Mouse (Mus musculus) forebrain, embryonic 11.5 days (tissue): ENCODE measurements around the gene Dpm3. TPM values are rescaled to one million over a fixed set of nuclear protein-coding genes. Genes with fewer than 3 reads are reported as not detected.

ENCODE experiments used
- ATAC-seq: fragments of 200-750 bp; cut with Nextera tagmentation; replicated peaks from 2 replicates; pipeline ENCODE4 v1.8.0; 2017; ENCODE audit warnings: moderate TSS enrichment; ENCODE audit not compliant: low FRiP score
- DNase-seq: peaks from one replicate; pipeline ENCODE4 v3.0.0-alpha.2; 2017; ENCODE audit warnings: low spot score
- H3K27ac ChIP-seq: fragments of 300-500 bp; sonication (generic); 2 replicates; pipeline ENCODE4 v1.5.1; 2014; ENCODE audit warnings: low read depth, low read length
- H3K27me3 ChIP-seq: fragments of 300-500 bp; sonication (generic); 2 replicates; pipeline ENCODE4 v1.6.1; 2014; ENCODE audit warnings: mild to moderate bottlenecking, low read length, mixed read lengths; ENCODE audit not compliant: control insufficient read depth, insufficient read depth
- H3K36me3 ChIP-seq: fragments of 300-500 bp; sonication (generic); 2 replicates; pipeline ENCODE4 v1.6.1; 2014; ENCODE audit warnings: mild to moderate bottlenecking, low read length, moderate library complexity, mixed read lengths; ENCODE audit not compliant: control insufficient read depth, insufficient read depth
- H3K4me1 ChIP-seq: fragments of 300-500 bp; sonication (generic); replicated peaks from 2 replicates; pipeline ENCODE4 v1.6.1; 2014; ENCODE audit warnings: low read length, mixed read lengths; ENCODE audit not compliant: control insufficient read depth, insufficient read depth
- H3K4me2 ChIP-seq: fragments of 300-500 bp; sonication (generic); 2 replicates; pipeline ENCODE4 v1.6.1; 2014; ENCODE audit warnings: low read depth, mild to moderate bottlenecking, low read length, moderate library complexity, mixed read lengths; ENCODE audit not compliant: severe bottlenecking
- H3K4me3 ChIP-seq: fragments of 300-500 bp; sonication (generic); 2 replicates; pipeline ENCODE4 v1.5.1; 2014; ENCODE audit warnings: low read depth, low read length
- H3K9ac ChIP-seq: fragments of 300-500 bp; sonication (generic); 2 replicates; pipeline ENCODE4 v1.6.1; 2014; ENCODE audit warnings: low read length
- H3K9me3 ChIP-seq: fragments of 300-500 bp; sonication (generic); 2 replicates; pipeline ENCODE4 v1.6.1; 2016; ENCODE audit warnings: low read length, mixed read lengths; ENCODE audit not compliant: control insufficient read depth
- WGBS: fragments of 180-500 bp; shearing (Covaris S2); extraction: QIAGEN DNeasy Blood & Tissue Kit; methylation state at CpG from one replicate; pipeline ENCODE4 v1.1.7; 2014; 5-methylcytosine and 5-hydroxymethylcytosine counted together
- polyA plus RNA-seq: library from polyadenylated mRNA; unstranded; fragments of >200 nt; fragmentation: Nextera tagmentation; extraction: Ambion mirVana; gene quantifications from 2 replicates; pipeline ENCODE4 v1.2.1, GENCODE M21; 2014

Dpm3 gene
- polyA plus RNA-seq, 1 experiment from 2014 or later = 79.0 TPM

DNA sequence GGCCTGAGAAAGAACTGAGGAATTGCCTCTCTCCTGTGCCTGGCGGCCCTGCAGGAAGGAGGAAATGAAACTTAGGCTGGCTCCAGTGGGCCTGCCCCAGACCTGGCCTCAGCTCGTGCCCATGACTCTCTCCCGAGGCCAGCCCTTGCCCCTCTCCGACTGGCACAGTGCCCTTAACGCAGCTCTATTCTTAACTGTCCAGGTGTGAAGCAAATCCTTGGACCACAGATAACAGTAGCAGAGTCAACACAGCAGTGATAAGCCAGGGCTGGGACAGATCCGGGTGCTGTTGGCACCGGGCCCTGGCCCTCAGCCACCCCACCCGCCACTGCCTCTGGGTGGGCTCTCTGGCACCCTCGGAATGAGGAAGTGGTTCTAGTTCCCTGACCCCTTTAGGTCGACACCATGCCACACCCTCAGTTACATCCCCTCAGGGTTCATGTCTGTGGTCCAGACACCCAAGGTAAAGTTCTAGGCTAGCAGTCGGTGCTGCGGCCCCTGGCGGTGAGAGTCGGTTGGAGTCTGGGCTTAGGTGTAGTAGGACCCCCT lies 25.5 kb upstream of the Dpm3 start:
- no peaks in the 10 kb centered on the region for H3K27me3 ChIP-seq
- no peaks in the 10 kb centered on the region for H3K9me3 ChIP-seq
- H3K4me2 ChIP-seq = no peak overlapping the region
- H3K27ac ChIP-seq = no peak overlapping the region
- no peak overlapping the region for H3K9ac ChIP-seq
- H3K4me3 ChIP-seq = no peak overlapping the region
- no peak for DNase-seq
- 87% methylated on average over 14 of the region's 14 CpGs for WGBS
- H3K4me1 ChIP-seq = peaks cover 2% of the 10 kb centered on the region; the same call in 1 of the 2 replicates
- no peak for ATAC-seq
- peaks cover 2% of the 10 kb centered on the region; the same call in 1 of the 2 replicates for H3K36me3 ChIP-seq

DNA sequence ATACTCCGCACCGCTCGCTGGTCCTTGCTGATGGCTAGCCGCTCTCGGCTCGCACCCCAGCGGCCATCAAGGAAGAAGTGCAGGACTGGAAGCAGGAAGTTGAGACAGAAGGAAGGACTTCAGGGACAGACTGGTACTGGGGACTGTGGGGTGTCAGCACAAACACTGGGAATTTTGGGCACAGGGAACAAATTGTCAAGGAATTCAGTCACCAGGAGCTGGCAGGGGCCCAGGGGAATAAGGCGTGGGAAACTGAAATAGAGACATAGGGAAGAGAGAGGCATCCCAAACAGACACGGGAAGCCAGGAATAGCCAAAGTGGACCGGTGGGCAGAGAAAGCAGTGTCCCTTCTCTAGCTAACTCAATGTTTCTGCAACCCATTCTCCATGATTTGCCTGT lies 22.6 kb upstream of the Dpm3 start:
- 95% methylated on average over 10 of the region's 10 CpGs for WGBS
- Histone ChIP-seq H3K9ac (no peak overlapping the region), H3K36me3 (peaks cover 2% of the 10 kb centered on the region; the same call in 1 of the 2 replicates)

DNA sequence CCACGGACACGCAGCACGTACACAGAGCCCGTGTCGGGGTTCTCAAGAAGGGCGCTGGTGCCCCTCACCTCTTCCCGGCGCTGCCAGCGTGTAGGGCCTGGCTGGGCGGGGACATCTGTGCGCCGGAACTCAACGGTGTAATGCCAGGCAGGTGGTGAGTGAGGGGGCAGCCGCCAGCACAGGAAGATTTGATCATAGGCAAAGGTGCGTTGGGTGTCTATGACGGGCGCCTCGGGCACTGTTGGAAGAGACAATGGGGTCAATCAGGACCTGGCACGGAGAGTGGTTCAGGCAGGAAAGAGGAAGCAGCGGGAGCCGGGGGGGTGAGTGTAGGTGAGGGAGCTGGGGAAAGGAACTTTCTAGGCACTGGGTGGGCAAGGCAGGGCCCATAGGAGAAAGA lies 21.5 kb upstream of the Dpm3 start:
- DNase-seq = no peak
- 95% methylated on average over 21 of the region's 21 CpGs for WGBS
- Histone ChIP-seq H3K9ac (no peak overlapping the region), H3K27ac (no peak overlapping the region), H3K4me2 (no peak overlapping the region), H3K36me3 (peaks cover 2% of the 10 kb centered on the region; the same call in 1 of the 2 replicates), H3K4me1 (no peaks in the 10 kb centered on the region), H3K27me3 (no peaks in the 10 kb centered on the region), H3K9me3 (no peaks in the 10 kb centered on the region), H3K4me3 (no peak overlapping the region)
- ATAC-seq = no peak

More for the DNA sequence above, 22.6 kb upstream of the Dpm3 start:
- Histone ChIP-seq H3K9me3 (no peaks in the 10 kb centered on the region), H3K4me1 (no peaks in the 10 kb centered on the region), H3K4me2 (no peak overlapping the region), H3K4me3 (no peak overlapping the region), H3K27me3 (no peaks in the 10 kb centered on the region), H3K27ac (no peak overlapping the region)
- DNase-seq (peak; percentile 49), ATAC-seq (no peak)

- DNase-seq (no peak), ATAC-seq (no peak)
- Histone ChIP-seq H3K27ac (no peak overlapping the region), H3K9ac (no peak overlapping the region), H3K4me3 (no peak overlapping the region), H3K4me1 (peaks cover 2% of the 10 kb centered on the region), H3K4me2 (no peak overlapping the region), H3K27me3 (no peaks in the 10 kb centered on the region), H3K36me3 (peaks cover 2% of the 10 kb centered on the region; the same call in 1 of the 2 replicates), H3K9me3 (no peaks in the 10 kb centered on the region)
- WGBS = 80% methylated on average over 12 of the region's 12 CpGs
These were observed 20.7 kb upstream of the Dpm3 start for GRCm38 (mm10) chr3:89238494-89238893.

GRCm38 (mm10) chr3:89242331-89242895 lies 16.7 kb upstream of the Dpm3 start:
- Histone ChIP-seq H3K9ac (no peak overlapping the region), H3K27ac (no peak overlapping the region)

DNA sequence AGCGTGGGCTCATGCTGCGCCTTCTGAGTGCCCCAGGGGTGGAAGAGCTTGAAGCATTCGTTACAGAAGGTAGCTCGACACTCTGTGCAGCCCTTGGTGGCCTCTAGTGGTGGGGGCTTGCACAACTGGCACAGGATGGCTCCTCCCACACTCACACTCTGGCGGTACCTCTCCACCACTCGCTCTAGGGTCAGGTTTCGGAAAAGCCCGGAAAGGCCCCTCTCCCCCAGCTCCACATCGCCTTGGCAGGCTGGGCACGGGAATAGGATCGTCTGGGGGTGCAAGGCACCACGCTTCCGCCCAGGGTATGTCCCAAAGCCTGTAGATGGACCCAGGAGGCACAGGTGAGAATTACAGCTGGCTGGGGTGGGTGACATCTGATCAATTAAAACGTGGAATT lies 15.5 kb upstream of the Dpm3 start:
- WGBS = 15% methylated on average over 14 of the region's 14 CpGs
- ATAC-seq = peak; percentile 29
- Histone ChIP-seq H3K27ac (0 out of 2 replicates have a peak overlapping the region, but pooled peaks have one; percentile 12), H3K4me1 (peaks cover 24% of the 10 kb centered on the region), H3K9ac (peak overlapping the region; percentile 39), H3K9me3 (no peaks in the 10 kb centered on the region), H3K4me3 (peak overlapping the region; percentile 78), H3K4me2 (peak overlapping the region; percentile 79), H3K36me3 (no peaks in the 10 kb centered on the region; the same call in 1 of the 2 replicates), H3K27me3 (no peaks in the 10 kb centered on the region)
- peak; percentile 77 for DNase-seq

More at GRCm38 (mm10) chr3:89242331-89242895, 16.7 kb upstream of the Dpm3 start:
- DNase-seq = no peak
- Histone ChIP-seq H3K36me3 (no peaks in the 10 kb centered on the region; the same call in 1 of the 2 replicates), H3K4me2 (no peak overlapping the region), H3K27me3 (no peaks in the 10 kb centered on the region), H3K9me3 (no peaks in the 10 kb centered on the region), H3K4me3 (no peak overlapping the region), H3K4me1 (peaks cover 24% of the 10 kb centered on the region)
- ATAC-seq = no peak
- 73% methylated on average over 9 of the region's 9 CpGs for WGBS

DNA sequence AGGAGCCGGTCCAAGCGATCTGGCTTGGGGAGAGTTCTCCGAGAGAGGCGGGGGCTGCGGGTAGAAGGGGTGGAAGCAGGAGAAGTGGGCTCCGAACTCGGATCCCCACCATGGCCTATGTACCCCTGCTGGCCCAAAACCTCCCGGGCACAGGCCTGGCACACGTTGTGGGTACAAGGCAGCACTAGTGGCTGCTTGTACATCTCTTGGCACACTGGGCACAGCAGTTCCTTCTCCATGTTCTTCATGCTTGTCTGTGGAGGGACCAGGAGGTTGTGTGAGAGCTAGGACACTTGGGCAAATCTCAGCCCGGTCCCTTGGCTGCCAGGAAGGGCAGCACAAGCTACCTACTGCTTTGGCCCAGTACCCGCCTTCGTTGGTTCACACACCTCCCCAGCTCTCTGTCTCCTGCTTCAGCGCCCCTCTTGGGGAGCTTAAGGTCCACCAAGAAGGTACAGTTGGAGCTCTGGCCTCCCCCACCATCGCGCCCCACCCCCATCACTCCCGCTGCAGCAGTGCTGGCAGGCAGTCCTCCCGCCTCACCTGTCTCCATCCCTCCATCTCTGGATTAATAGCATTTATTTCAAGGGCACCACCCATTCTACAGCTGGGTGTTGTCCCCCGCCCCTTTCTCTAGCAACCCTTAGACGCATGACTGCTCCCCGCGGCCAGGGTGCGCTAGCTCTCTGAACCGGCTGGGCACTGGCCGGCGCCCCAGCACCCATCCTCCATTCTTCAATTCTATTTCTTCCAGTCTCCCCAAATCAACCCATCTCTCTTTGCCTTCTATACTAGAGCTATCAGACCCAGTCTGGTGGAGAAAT lies 14.8 kb upstream of the Dpm3 start:
- no peak for DNase-seq
- H3K4me3 ChIP-seq = peak overlapping the region; percentile 78
- peak overlapping the region; percentile 74 for H3K27ac ChIP-seq
- H3K9ac ChIP-seq = peak overlapping the region; percentile 47
- WGBS = 11% methylated on average over 25 of the region's 25 CpGs
- peaks cover 24% of the 10 kb centered on the region for H3K4me1 ChIP-seq
- no peaks in the 10 kb centered on the region for H3K27me3 ChIP-seq
- H3K9me3 ChIP-seq = no peaks in the 10 kb centered on the region
- peak; percentile 22; the same call in 1 of the 2 replicates for ATAC-seq
- H3K36me3 ChIP-seq = no peaks in the 10 kb centered on the region; the same call in 1 of the 2 replicates
- H3K4me2 ChIP-seq = peak overlapping the region; percentile 79

GRCm38 (mm10) chr3:89244982-89245687 lies 14.0 kb upstream of the Dpm3 start:
- under 1% methylated on average over 23 of the region's 26 CpGs for WGBS
- Histone ChIP-seq H3K36me3 (no peaks in the 10 kb centered on the region; the same call in 1 of the 2 replicates), H3K4me1 (peaks cover 24% of the 10 kb centered on the region), H3K4me3 (peak overlapping the region; percentile 78), H3K9me3 (no peaks in the 10 kb centered on the region), H3K9ac (peak overlapping the region; percentile 47), H3K27me3 (no peaks in the 10 kb centered on the region), H3K4me2 (peak overlapping the region; percentile 79), H3K27ac (peak overlapping the region; percentile 74)
- ATAC-seq (peak; percentile 58), DNase-seq (peak; percentile 87)
